Mouse (Mus musculus): ENCODE results near the gene B4galnt1. TPM values are rescaled to one million over a fixed set of nuclear protein-coding genes. Genes with fewer than 3 reads are reported as not detected.
A peak's percentile ranks its signal among the peaks of the same experiment; 100 is the strongest.

Gene B4galnt1
- total and polyA plus RNA-seq, 3 experiments, result 24.6 to 66.0 (median 65.8) TPM

DNA sequence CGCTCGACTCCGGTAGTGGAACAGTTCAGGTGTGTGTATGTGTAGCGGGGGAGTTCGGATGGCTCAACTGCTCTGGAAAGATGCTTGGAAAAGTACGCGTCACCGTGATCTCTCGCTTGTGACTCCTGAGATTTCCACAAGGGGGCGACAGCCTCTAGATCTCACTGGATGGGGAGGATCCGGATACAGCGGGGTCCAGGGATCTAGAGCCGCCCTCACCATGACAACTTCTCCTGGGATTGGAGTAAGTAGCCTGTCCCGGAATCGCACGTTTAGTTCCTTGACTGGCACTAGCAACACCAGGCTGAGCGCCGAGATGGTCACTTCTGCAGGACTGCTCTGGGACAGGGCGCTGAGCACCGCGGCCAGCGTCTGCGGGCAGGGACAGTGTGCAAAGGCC is 12.7 kb downstream of the B4galnt1 start:
- H3K27me3 ChIP-seq (ENCODE audit: control insufficient read depth in 1 of 2, insufficient read depth in 2 of 2, low read length in 2 of 2), result no peaks in the 10 kb centered on the region
- peaks cover 0 to 15% of the 10 kb centered on the region in 2 experiments; a peak in 3 of 4 replicates for H3K4me1 ChIP-seq (ENCODE audit: control insufficient read depth in 1 of 2, insufficient read depth in 2 of 2, low read length in 2 of 2)

DNA sequence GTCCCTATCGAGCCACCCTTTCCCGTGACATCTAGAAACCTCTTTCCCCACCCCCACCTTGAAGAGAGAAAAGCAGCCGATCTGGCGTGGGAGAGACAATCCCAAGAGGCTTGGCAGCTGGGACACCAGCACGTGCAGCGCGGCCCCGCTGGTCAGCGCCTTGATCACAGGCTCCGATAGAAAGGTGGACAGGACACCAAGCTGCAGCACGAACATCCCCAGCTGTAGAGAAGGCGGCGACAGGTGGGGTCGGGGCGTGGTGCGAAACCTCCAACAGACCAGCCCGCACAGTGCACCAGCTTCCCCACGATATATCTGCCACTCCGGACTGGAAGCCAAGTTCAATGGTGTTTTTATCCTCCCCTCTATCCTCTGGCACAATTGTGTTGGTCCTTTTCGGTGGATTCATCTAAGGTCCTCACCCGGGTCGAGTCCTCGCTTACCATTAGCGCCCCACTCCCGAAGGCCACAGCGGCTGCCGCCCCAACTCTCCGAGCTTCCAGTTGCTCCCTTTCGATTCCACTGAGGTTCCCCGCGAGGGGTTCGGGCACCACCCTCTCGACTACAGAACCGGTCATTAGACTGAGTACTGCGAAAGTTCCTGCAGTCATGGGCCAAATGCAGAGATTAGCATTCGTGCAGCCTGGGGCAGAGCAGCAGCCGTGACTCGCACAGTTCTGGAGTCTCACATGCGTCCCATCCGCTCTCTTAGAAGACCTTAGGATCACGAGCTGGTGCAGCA is 13.4 kb downstream of the B4galnt1 start:
- no peaks in the 10 kb centered on the region for H3K9me3 ChIP-seq (replicated peaks; ENCODE audit: insufficient read depth, low read length)
- H3K27me3 ChIP-seq (ENCODE audit: control insufficient read depth in 1 of 2, insufficient read depth in 2 of 2, low read length in 2 of 2), result no peaks in the 10 kb centered on the region
- H3K27ac ChIP-seq (ENCODE audit: control insufficient read depth, low read depth, low read length), result no peak overlapping the region
- H3K79me2 ChIP-seq (ENCODE audit: control insufficient read depth, insufficient read depth, low read length, poor library complexity), result no peaks in the 10 kb centered on the region
- no peak for DNase-seq (ENCODE audit: low read depth, low spot score)
- H3K9ac ChIP-seq (ENCODE audit: control insufficient read depth, low read depth, low read length, poor library complexity, severe bottlenecking), result no peak overlapping the region
- no peak overlapping the region for H3K4me3 ChIP-seq (ENCODE audit: control insufficient read depth in 1 of 2, insufficient read depth in 1 of 2, low read depth in 2 of 2, low read length in 2 of 2)
- no peak for TF ChIP-seq TBP (IDR thresholded peaks at IDR 0.05; ENCODE audit: low read depth, low read length)
- TF ChIP-seq E2F4 (IDR thresholded peaks at IDR 0.05; ENCODE audit: borderline replicate concordance, low read depth, low read length), result no peak
- TF ChIP-seq POLR2A (IDR thresholded peaks at IDR 0.05; ENCODE audit: control insufficient read depth in 1 of 2, insufficient read depth in 1 of 2, low read depth in 1 of 2, low read length in 2 of 2, poor library complexity in 1 of 2), result no peak
- TF ChIP-seq MEF2A (IDR thresholded peaks at IDR 0.05; ENCODE audit: extremely low read depth, insufficient replicate concordance, low read depth, low read length, poor library complexity, severe bottlenecking), result no peak
- TF ChIP-seq USF2 (IDR thresholded peaks at IDR 0.05; ENCODE audit: borderline replicate concordance in 1 of 2, insufficient read depth in 1 of 2, low read depth in 1 of 2, low read length in 2 of 2), result no peak
- H3K4me1 ChIP-seq (ENCODE audit: control insufficient read depth in 1 of 2, insufficient read depth in 2 of 2, low read length in 2 of 2), result peaks cover 0 to 15% of the 10 kb centered on the region in 2 experiments; a peak in 3 of 4 replicates
- H3K36me3 ChIP-seq (ENCODE audit: control insufficient read depth in 1 of 2, insufficient read depth in 2 of 2, low read length in 2 of 2), result peaks cover 0 to 4% of the 10 kb centered on the region in 2 experiments; a peak in 2 of 4 replicates

More for the DNA sequence above, 12.7 kb downstream of the B4galnt1 start:
- no peaks in the 10 kb centered on the region for H3K79me2 ChIP-seq (ENCODE audit: control insufficient read depth, insufficient read depth, low read length, poor library complexity)
- no peak overlapping the region for H3K4me3 ChIP-seq (ENCODE audit: control insufficient read depth in 1 of 2, insufficient read depth in 1 of 2, low read depth in 2 of 2, low read length in 2 of 2)
- H3K9me3 ChIP-seq (replicated peaks; ENCODE audit: insufficient read depth, low read length), result no peaks in the 10 kb centered on the region
- TF ChIP-seq MYC (IDR thresholded peaks at IDR 0.05; ENCODE audit: low read depth, low read length) (no peak), TCF12 (IDR thresholded peaks at IDR 0.05; ENCODE audit: low read depth, low read length) (no peak), CHD2 (IDR thresholded peaks at IDR 0.05; ENCODE audit: low read length) (no peak), MXI1 (IDR thresholded peaks at IDR 0.05; ENCODE audit: low read depth, low read length) (no peak), NRF1 (IDR thresholded peaks at IDR 0.05; ENCODE audit: insufficient read depth, low read depth, low read length, poor library complexity, severe bottlenecking) (no peak), MAFK (IDR thresholded peaks at IDR 0.05; ENCODE audit: borderline replicate concordance, low read depth, low read length) (no peak), ZC3H11A (IDR thresholded peaks at IDR 0.05; ENCODE audit: low read depth, low read length) (no peak), BHLHE40 (IDR thresholded peaks at IDR 0.05; ENCODE audit: borderline replicate concordance, low read depth, low read length) (no peak), CTCF (IDR thresholded peaks at IDR 0.05 in 2 of 3, conservative IDR thresholded peaks at IDR 0.05 in 1 of 3; ENCODE audit: control insufficient read depth in 1 of 3, insufficient read depth in 1 of 3, low read depth in 2 of 3, low read length in 3 of 3, poor library complexity in 1 of 3, severe bottlenecking in 1 of 3) (peak; percentile 41 to 60 (median 52)), MEF2A (IDR thresholded peaks at IDR 0.05; ENCODE audit: extremely low read depth, insufficient replicate concordance, low read depth, low read length, poor library complexity, severe bottlenecking) (no peak), SMC3 (IDR thresholded peaks at IDR 0.05; ENCODE audit: low read depth, low read length) (peak; percentile 62), SIN3A (IDR thresholded peaks at IDR 0.05; ENCODE audit: low read length) (no peak), MAZ (IDR thresholded peaks at IDR 0.05; ENCODE audit: low read depth, low read length) (no peak), USF1 (IDR thresholded peaks at IDR 0.05; ENCODE audit: low read depth, low read length) (no peak), TBP (IDR thresholded peaks at IDR 0.05; ENCODE audit: low read depth, low read length) (no peak), HCFC1 (IDR thresholded peaks at IDR 0.05; ENCODE audit: low read depth, low read length) (no peak), USF2 (IDR thresholded peaks at IDR 0.05; ENCODE audit: borderline replicate concordance in 1 of 2, insufficient read depth in 1 of 2, low read depth in 1 of 2, low read length in 2 of 2) (no peak), RAD21 (IDR thresholded peaks at IDR 0.05; ENCODE audit: low read depth, low read length) (peak; percentile 35), ZKSCAN1 (IDR thresholded peaks at IDR 0.05; ENCODE audit: low read depth, low read length) (no peak)
- H3K27ac ChIP-seq (ENCODE audit: control insufficient read depth, low read depth, low read length), result no peak overlapping the region
- no peak for DNase-seq (ENCODE audit: low read depth, low spot score)
- peaks cover 0 to 4% of the 10 kb centered on the region in 2 experiments; a peak in 2 of 4 replicates for H3K36me3 ChIP-seq (ENCODE audit: control insufficient read depth in 1 of 2, insufficient read depth in 2 of 2, low read length in 2 of 2)
- no peak overlapping the region for H3K9ac ChIP-seq (ENCODE audit: control insufficient read depth, low read depth, low read length, poor library complexity, severe bottlenecking)

All from MEL (cell line).